Comparison of ENCODE assay signal across 8 mouse cellular contexts in genomic region chr9:48985708-48986088, GRCm38 (mm10). TPM values are rescaled to one million over a fixed set of nuclear protein-coding genes. Genes with fewer than 3 reads are reported as not detected.
A peak's percentile ranks its signal among the peaks of the same experiment; 100 is the strongest.
DNase-seq lines count a peak whose midpoint lies in the region; ATAC-seq lines count a peak whose summit lies in the region.

No protein-coding gene starts in this region.

- peak overlapping the region; percentile 82 for H3K4me3 ChIP-seq in kidney, embryonic 16.5 days (ENCODE audit: low read length)
- H3K4me3 ChIP-seq in hindbrain, embryonic 16.5 days (ENCODE audit: low read length): peak overlapping the region; percentile 85
- peak overlapping the region; percentile 63 for H3K4me3 ChIP-seq in midbrain, embryonic 15.5 days

- intact Hi-C loops in gastrocnemius, postnatal 14 days (cut with DNase I; ENCODE audit: low total_unique reads): no loop called here

- H3K27ac ChIP-seq in kidney, embryonic 16.5 days (ENCODE audit: low read length): peak overlapping the region; percentile 88
- peak overlapping the region; percentile 89 for H3K27ac ChIP-seq in hindbrain, embryonic 16.5 days (ENCODE audit: low read depth, low read length)
- peak overlapping the region; percentile 89 for H3K27ac ChIP-seq in midbrain, embryonic 15.5 days

- H3K27me3 ChIP-seq in kidney, embryonic 16.5 days (ENCODE audit: insufficient read depth, low read length): no peaks in the 10 kb centered on the region
- no peaks in the 10 kb centered on the region for H3K27me3 ChIP-seq in hindbrain, embryonic 16.5 days (replicated peaks; ENCODE audit: control insufficient read depth, insufficient read depth, low read length)
- H3K27me3 ChIP-seq in midbrain, embryonic 15.5 days (replicated peaks): no peaks in the 10 kb centered on the region

- WGBS in kidney, embryonic 16.5 days: 0% methylated on average over 20 of the region's 20 CpGs
- WGBS in hindbrain, embryonic 16.5 days: under 1% methylated on average over 20 of the region's 20 CpGs
- under 1% methylated on average over 20 of the region's 20 CpGs for WGBS in midbrain, embryonic 15.5 days

- H3K9me3 ChIP-seq in kidney, embryonic 16.5 days (ENCODE audit: low read length): no peaks in the 10 kb centered on the region
- no peaks in the 10 kb centered on the region for H3K9me3 ChIP-seq in hindbrain, embryonic 16.5 days (ENCODE audit: control insufficient read depth, low read length)
- H3K9me3 ChIP-seq in midbrain, embryonic 15.5 days: no peaks in the 10 kb centered on the region

- H3K4me2 ChIP-seq in kidney, embryonic 16.5 days (replicated peaks; ENCODE audit: low read depth, low read length): peak overlapping the region; percentile 75
- H3K4me2 ChIP-seq in hindbrain, embryonic 16.5 days (ENCODE audit: low read length): peak overlapping the region; percentile 83
- peak overlapping the region; percentile 59 for H3K4me2 ChIP-seq in midbrain, embryonic 15.5 days

- ATAC-seq in kidney, embryonic 16.5 days (ENCODE audit: low FRiP score, low TSS enrichment): no peak
- ATAC-seq in hindbrain, embryonic 16.5 days: no peak
- no peak for ATAC-seq in midbrain, embryonic 15.5 days (replicated peaks)

- H3K9ac ChIP-seq in kidney, embryonic 16.5 days (replicated peaks; ENCODE audit: low read length): peak overlapping the region; percentile 82
- H3K9ac ChIP-seq in hindbrain, embryonic 16.5 days (ENCODE audit: low read depth, low read length): peak overlapping the region; percentile 83
- peak overlapping the region; percentile 58 for H3K9ac ChIP-seq in midbrain, embryonic 15.5 days

- DNase-seq in kidney, adult 11 months: no peak
- DNase-seq in c-Kit-positive CD71-positive TER-119-positive erythroid progenitor cells, embryonic 14.5 days (ENCODE audit: low spot score): peak; percentile 20
- no peak for DNase-seq in adrenal gland, adult (ENCODE audit: inconsistent age in 2 of 2, low spot score in 1 of 2)
- DNase-seq in left cerebral cortex, adult 11 months (ENCODE audit: low spot score): no peak
- DNase-seq in gastrocnemius, postnatal 14 days: no peak

- peaks cover 22% of the 10 kb centered on the region for H3K4me1 ChIP-seq in kidney, embryonic 16.5 days (ENCODE audit: insufficient read depth, low read length)
- peaks cover 11% of the 10 kb centered on the region for H3K4me1 ChIP-seq in hindbrain, embryonic 16.5 days (ENCODE audit: control insufficient read depth, insufficient read depth, low read depth, low read length)
- peaks cover 28% of the 10 kb centered on the region for H3K4me1 ChIP-seq in midbrain, embryonic 15.5 days

- H3K36me3 ChIP-seq in kidney, embryonic 16.5 days (ENCODE audit: insufficient read depth, low read length): no peaks in the 10 kb centered on the region
- no peaks in the 10 kb centered on the region for H3K36me3 ChIP-seq in hindbrain, embryonic 16.5 days (ENCODE audit: control insufficient read depth, insufficient read depth, low read length)
- no peaks in the 10 kb centered on the region for H3K36me3 ChIP-seq in midbrain, embryonic 15.5 days (replicated peaks)

RNA-seq across cellular contexts. Expression of gene Usp28, which starts 0.5 kb away (rescaled TPM):
- polyA plus RNA-seq in kidney, embryonic 16.5 days (2015; fragmentation: Nextera tagmentation; extraction: Ambion mirVana): 30.1 and 36.8 TPM in 2 replicates
- 33.0 and 34.1 TPM in 2 replicates for polyA plus RNA-seq in hindbrain, embryonic 16.5 days (2015; fragmentation: Nextera tagmentation; extraction: Ambion mirVana)
- polyA plus RNA-seq in midbrain, embryonic 15.5 days (2015; fragmentation: Nextera tagmentation; extraction: Ambion mirVana): 31.8 and 33.6 TPM in 2 replicates
- total RNA-seq in gastrocnemius, postnatal 14 days (2021): 10 to 100 TPM; 69.9 to 98.4 TPM

RNA-seq across cellular contexts. Expression of gene Htr3b, which starts 20.9 kb away (rescaled TPM):
- polyA plus RNA-seq in kidney, embryonic 16.5 days (2015; fragmentation: Nextera tagmentation; extraction: Ambion mirVana): 0.10 and 0.32 TPM in 2 replicates
- polyA plus RNA-seq in hindbrain, embryonic 16.5 days (2015; fragmentation: Nextera tagmentation; extraction: Ambion mirVana): 0.40 and 0.60 TPM in 2 replicates
- 0.06 TPM in 1 of 2 replicates, not detected in the other for polyA plus RNA-seq in midbrain, embryonic 15.5 days (2015; fragmentation: Nextera tagmentation; extraction: Ambion mirVana)
- total RNA-seq in gastrocnemius, postnatal 14 days (2021): not detected
